Mouse (Mus musculus) limb, embryonic 14.5 days (tissue): Measurements from ENCODE around the gene Ccdc146. TPM values are rescaled to one million over a fixed set of nuclear protein-coding genes. Genes with fewer than 3 reads are reported as not detected.

Experiments
- ATAC-seq: fragments of 200-750 bp; cut with Nextera tagmentation; 2 replicates; pipeline ENCODE4 v1.8.0; 2017; ENCODE audit warnings: low read depth, moderate number of reproducible peaks, moderate TSS enrichment; ENCODE audit not compliant: low FRiP score
- DNase-seq: peaks from one replicate; pipeline ENCODE4 v3.0.0-alpha.2; 2015; ENCODE audit warnings: low spot score
- H3K27ac ChIP-seq: fragments of 300-500 bp; sonication (generic); replicated peaks from 2 replicates; pipeline ENCODE4 v1.5.1; 2014; ENCODE audit warnings: low read depth, mild to moderate bottlenecking, low read length, moderate library complexity, mixed read lengths
- H3K27me3 ChIP-seq: fragments of 300-500 bp; sonication (generic); 2 replicates; pipeline ENCODE4 v1.6.1; 2014; ENCODE audit warnings: low read length, mixed read lengths; ENCODE audit not compliant: control insufficient read depth, insufficient read depth
- H3K36me3 ChIP-seq: fragments of 300-500 bp; sonication (generic); 2 replicates; pipeline ENCODE4 v1.6.1; 2014; ENCODE audit warnings: mild to moderate bottlenecking, low read length, moderate library complexity, mixed read lengths; ENCODE audit not compliant: control insufficient read depth, insufficient read depth
- H3K4me1 ChIP-seq: fragments of 300-500 bp; sonication (generic); 2 replicates; pipeline ENCODE4 v1.6.1; 2014; ENCODE audit warnings: antibody characterized with exemption, low read length, mixed read lengths; ENCODE audit not compliant: control insufficient read depth, insufficient read depth
- H3K4me2 ChIP-seq: fragments of 300-500 bp; sonication (generic); replicated peaks from 2 replicates; pipeline ENCODE4 v1.6.1; 2014; ENCODE audit warnings: low read depth, mild to moderate bottlenecking, low read length, moderate library complexity; ENCODE audit not compliant: severe bottlenecking
- H3K4me3 ChIP-seq: fragments of 300-500 bp; sonication (generic); replicated peaks from 2 replicates; pipeline ENCODE4 v1.5.1; 2014; ENCODE audit warnings: low read length
- H3K9ac ChIP-seq: fragments of 300-500 bp; sonication (generic); 2 replicates; pipeline ENCODE4 v1.6.1; 2014; ENCODE audit warnings: mild to moderate bottlenecking, low read depth, low read length, moderate library complexity; ENCODE audit not compliant: severe bottlenecking
- H3K9me3 ChIP-seq: fragments of 300-500 bp; sonication (generic); 2 replicates; pipeline ENCODE4 v1.6.1; 2016; ENCODE audit warnings: low read length; ENCODE audit not compliant: control insufficient read depth
- POLR2A ChIP-seq: fragments of 200-500 bp; IDR thresholded peaks from 2 replicates; pipeline ENCODE4 v1.8.0; 2012; ENCODE audit warnings: inconsistent platforms, mild to moderate bottlenecking, moderate library complexity, borderline replicate concordance; ENCODE audit not compliant: insufficient read depth, insufficient read length; ENCODE audit errors: extremely low read depth
- WGBS: fragments of 180-500 bp; shearing (Covaris S2); extraction: QIAGEN DNeasy Blood & Tissue Kit; methylation state at CpG from one replicate; pipeline ENCODE4 v1.1.7; 2014; 5-methylcytosine and 5-hydroxymethylcytosine counted together
- polyA plus RNA-seq, 2 experiments: library from polyadenylated mRNA; depleted of rRNA in 1 of 2; stranded (reverse) in 1 of 2; unstranded in 1 of 2; fragments of >200 nt; fragmentation: Nextera tagmentation in 1 of 2; extraction: Ambion mirVana in 1 of 2; gene quantifications; 2 replicates each; pipeline versions ENCODE4 v1.2.1 to v1.2.3; 2012 to 2014

The Ccdc146 gene
- polyA plus RNA-seq, 2 experiments: 0.09 to 0.18 TPM

GRCm38 (mm10) chr5:21420609-21421008 is 3.9 kb downstream of the Ccdc146 start:
- Histone ChIP-seq H3K4me2 (no peak overlapping the region), H3K36me3 (no peaks in the 10 kb centered on the region), H3K4me3 (no peak overlapping the region), H3K4me1 (peaks cover 3% of the 10 kb centered on the region; the same call in 1 of the 2 replicates), H3K9me3 (no peaks in the 10 kb centered on the region), H3K27ac (no peak overlapping the region), H3K27me3 (no peaks in the 10 kb centered on the region), H3K9ac (no peak overlapping the region)
- WGBS: 53% methylated on average over 1 of the region's 1 CpGs
- TF ChIP-seq POLR2A: no peak
- ATAC-seq (no peak), DNase-seq (peak; percentile 26)

GRCm38 (mm10) chr5:21418613-21419012 is 5.9 kb downstream of the Ccdc146 start:
- Histone ChIP-seq H3K4me3 (no peak overlapping the region), H3K36me3 (no peaks in the 10 kb centered on the region), H3K4me2 (no peak overlapping the region), H3K27ac (no peak overlapping the region), H3K9ac (no peak overlapping the region), H3K9me3 (no peaks in the 10 kb centered on the region), H3K27me3 (no peaks in the 10 kb centered on the region), H3K4me1 (no peaks in the 10 kb centered on the region)
- ATAC-seq: no peak
- WGBS: 63% methylated on average over 4 of the region's 4 CpGs
- TF ChIP-seq POLR2A: no peak
- no peak for DNase-seq

GRCm38 (mm10) chr5:21414116-21414820 is 10.2 kb downstream of the Ccdc146 start:
- 74% methylated on average over 1 of the region's 1 CpGs for WGBS
- Histone ChIP-seq H3K4me3 (no peak overlapping the region), H3K9me3 (no peaks in the 10 kb centered on the region), H3K27ac (no peak overlapping the region), H3K9ac (no peak overlapping the region), H3K4me2 (no peak overlapping the region), H3K4me1 (no peaks in the 10 kb centered on the region), H3K27me3 (no peaks in the 10 kb centered on the region), H3K36me3 (no peaks in the 10 kb centered on the region)
- TF ChIP-seq POLR2A: no peak
- DNase-seq (no peak), ATAC-seq (no peak)

- ATAC-seq: no peak
Observed at GRCm38 (mm10) chr5:21413322-21413721, 11.2 kb downstream of the Ccdc146 start.

GRCm38 (mm10) chr5:21412056-21412455 is 12.4 kb downstream of the Ccdc146 start:
- Histone ChIP-seq H3K4me2 (no peak overlapping the region), H3K27ac (no peak overlapping the region), H3K9ac (no peak overlapping the region), H3K36me3 (no peaks in the 10 kb centered on the region), H3K9me3 (no peaks in the 10 kb centered on the region), H3K27me3 (no peaks in the 10 kb centered on the region), H3K4me1 (no peaks in the 10 kb centered on the region), H3K4me3 (no peak overlapping the region)
- DNase-seq (no peak), ATAC-seq (no peak)
- no peak for TF ChIP-seq POLR2A
- WGBS: 75% methylated on average over 5 of the region's 5 CpGs

More at GRCm38 (mm10) chr5:21413322-21413721, 11.2 kb downstream of the Ccdc146 start:
- H3K27me3 ChIP-seq: no peaks in the 10 kb centered on the region
- no peaks in the 10 kb centered on the region for H3K9me3 ChIP-seq
- WGBS: 97% methylated on average over 3 of the region's 3 CpGs
- H3K4me1 ChIP-seq: no peaks in the 10 kb centered on the region
- no peak overlapping the region for H3K4me2 ChIP-seq
- no peak overlapping the region for H3K9ac ChIP-seq
- TF ChIP-seq POLR2A: no peak
- DNase-seq: no peak
- H3K27ac ChIP-seq: no peak overlapping the region
- H3K4me3 ChIP-seq: no peak overlapping the region
- no peaks in the 10 kb centered on the region for H3K36me3 ChIP-seq
